Mouse (Mus musculus) midbrain, embryonic 10.5 days (tissue): ENCODE measurements at regions not wholly inside any gene's neighbourhood (a gene's known extent, or its start where the extent isn't known, plus 50 kb on each side); places are given as distances from the start of the nearest gene placed in this dataset.
"Not testable (repeated sequence)": the region's sequence is repeated elsewhere in the genome, so short reads cannot be mapped to it uniquely, and the experiment has no call there.

Experiments used
- DNase-seq: peaks from one replicate; pipeline ENCODE4 v3.0.0-alpha.2; 2017; ENCODE audit warnings: low spot score
- H3K27ac ChIP-seq: fragments of 300-500 bp; sonication (generic); replicated peaks from 2 replicates; pipeline ENCODE4 v1.5.1; 2016; ENCODE audit warnings: mild to moderate bottlenecking
- H3K27me3 ChIP-seq: fragments of 300-500 bp; sonication (generic); 2 replicates; pipeline ENCODE4 v1.6.1; 2016; ENCODE audit warnings: low read depth, mild to moderate bottlenecking; ENCODE audit not compliant: poor library complexity, severe bottlenecking
- H3K36me3 ChIP-seq: fragments of 300-500 bp; sonication (generic); 2 replicates; pipeline ENCODE4 v1.6.1; 2016; ENCODE audit warnings: mild to moderate bottlenecking, moderate library complexity
- H3K4me1 ChIP-seq: fragments of 300-500 bp; sonication (generic); 2 replicates; pipeline ENCODE4 v1.6.1; 2016
- H3K4me3 ChIP-seq: fragments of 300-500 bp; sonication (generic); 2 replicates; pipeline ENCODE4 v1.5.1; 2016; ENCODE audit warnings: mild to moderate bottlenecking, moderate library complexity
- H3K9me3 ChIP-seq: fragments of 300-500 bp; sonication (generic); replicated peaks from 2 replicates; pipeline ENCODE4 v1.6.1; 2016; ENCODE audit warnings: mild to moderate bottlenecking
- WGBS: fragments of 180-500 bp; shearing (Covaris S2); methylation state at CpG from one replicate; pipeline ENCODE4 v1.1.7; 2016; 5-methylcytosine and 5-hydroxymethylcytosine counted together

DNA sequence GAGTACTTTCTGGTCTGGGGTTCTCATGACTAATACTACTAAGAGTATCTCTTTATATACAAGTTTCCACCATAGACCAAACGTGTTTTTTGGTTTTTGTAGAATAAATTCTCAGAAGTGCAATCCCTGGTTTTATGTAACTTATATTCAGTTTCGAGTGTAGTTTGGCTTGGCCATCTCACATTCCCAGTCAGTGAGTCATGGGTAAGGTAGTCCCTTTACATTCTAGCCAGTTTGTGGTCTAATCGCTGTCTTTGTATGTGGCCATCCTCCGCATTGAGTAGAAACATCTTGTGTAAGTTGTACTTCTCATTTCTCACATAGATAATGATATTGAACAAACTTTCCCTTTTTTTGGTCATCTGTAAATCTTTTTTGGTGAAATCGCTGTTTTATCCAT is 88.3 kb downstream of the Anxa5 start:
- 89% methylated on average over 5 of the region's 5 CpGs for WGBS
- Histone ChIP-seq H3K27me3 (no peaks in the 10 kb centered on the region), H3K9me3 (no peaks in the 10 kb centered on the region), H3K4me1 (0 out of 2 replicates have a peak, but pooled peaks cover 3% of the 10 kb centered on the region), H3K4me3 (no peak overlapping the region), H3K36me3 (no peaks in the 10 kb centered on the region), H3K27ac (no peak overlapping the region)
- no peak for DNase-seq

DNA sequence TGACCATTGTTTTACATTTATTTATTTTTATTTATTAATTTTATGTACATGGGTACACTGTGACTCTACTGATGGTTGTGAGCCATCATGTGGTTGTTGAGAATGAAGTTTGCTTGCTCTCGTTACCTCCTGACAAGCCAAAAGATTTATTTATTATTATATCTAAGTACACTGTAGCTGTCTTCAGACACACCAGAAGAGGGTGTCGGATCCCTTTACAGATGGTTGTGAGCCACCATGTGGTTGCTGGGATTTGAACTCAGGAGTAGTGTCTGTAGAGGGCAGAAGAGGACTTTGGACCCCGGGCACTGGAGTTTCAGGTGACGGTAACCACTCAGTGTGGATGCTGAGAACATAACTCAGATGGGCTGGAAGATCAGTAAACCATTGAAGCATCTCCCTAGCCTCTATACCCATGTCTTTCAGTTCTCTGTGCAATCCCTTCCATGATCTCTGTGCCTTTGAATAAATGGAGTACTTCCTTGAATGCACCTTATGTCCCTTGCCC is 92.2 kb downstream of the Anxa5 start:
- H3K4me3 ChIP-seq: no peak overlapping the region
- 90% methylated on average over 4 of the region's 4 CpGs for WGBS
- no peaks in the 10 kb centered on the region for H3K9me3 ChIP-seq
- no peaks in the 10 kb centered on the region for H3K27me3 ChIP-seq
- H3K4me1 ChIP-seq: no peaks in the 10 kb centered on the region
- H3K36me3 ChIP-seq: no peaks in the 10 kb centered on the region
- DNase-seq: no peak
- H3K27ac ChIP-seq: no peak overlapping the region

DNA sequence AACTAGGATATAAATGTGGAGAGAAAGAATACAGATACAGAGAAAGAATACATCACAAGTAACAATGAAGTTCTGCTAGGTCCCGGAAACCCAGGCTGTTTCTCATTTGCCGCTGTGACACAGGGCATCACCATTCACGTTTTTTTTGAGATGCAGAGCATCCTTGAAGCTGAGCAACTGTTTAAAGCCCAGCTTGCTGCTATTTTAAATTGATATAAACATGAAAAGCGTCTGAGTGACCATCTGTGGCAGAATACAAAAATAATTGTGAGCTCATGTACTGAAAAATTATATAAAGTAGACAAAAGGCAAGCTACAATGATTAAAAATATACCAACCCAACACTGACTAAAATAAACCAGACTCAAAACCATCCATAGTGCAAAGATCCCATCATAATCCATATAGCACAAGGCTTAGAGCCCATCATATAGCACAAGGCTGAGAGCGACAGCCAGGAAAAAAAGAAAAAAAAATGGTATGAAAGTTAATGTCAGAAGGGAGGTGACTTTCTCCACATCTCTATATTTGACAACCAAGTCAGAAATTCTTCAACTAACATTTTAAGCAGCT is 94.0 kb downstream of the Anxa5 start:
- no peaks in the 10 kb centered on the region for H3K9me3 ChIP-seq
- H3K4me1 ChIP-seq: no peaks in the 10 kb centered on the region
- H3K27me3 ChIP-seq: no peaks in the 10 kb centered on the region
- no peaks in the 10 kb centered on the region for H3K36me3 ChIP-seq
- no peak overlapping the region for H3K4me3 ChIP-seq
- no peak overlapping the region for H3K27ac ChIP-seq
- 82% methylated on average over 5 of the region's 5 CpGs for WGBS
- no peak for DNase-seq

DNA sequence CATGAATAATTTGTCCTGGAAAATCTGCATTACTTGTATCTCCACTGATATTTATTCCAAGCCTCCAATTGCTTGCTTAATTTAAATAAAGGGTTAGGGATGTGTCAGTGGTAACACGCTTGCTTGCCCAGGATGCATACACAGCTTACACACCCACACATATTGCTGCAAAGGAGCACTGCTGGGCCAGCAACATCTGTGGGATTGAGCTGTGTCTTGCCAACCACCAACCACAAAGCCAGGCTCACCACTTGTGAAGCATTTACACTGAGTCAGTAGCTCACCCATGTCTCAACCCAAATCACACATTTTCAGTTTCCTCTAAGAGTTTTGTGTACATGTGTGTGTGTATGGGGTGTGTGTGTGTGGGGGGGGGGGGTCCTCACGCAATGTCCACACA is 100.0 kb downstream of the Anxa5 start:
- no peak overlapping the region for H3K27ac ChIP-seq
- H3K4me1 ChIP-seq: no peaks in the 10 kb centered on the region
- no peak for DNase-seq
- no peak overlapping the region for H3K4me3 ChIP-seq
- WGBS: 77% methylated on average over 2 of the region's 2 CpGs
- no peaks in the 10 kb centered on the region for H3K27me3 ChIP-seq
- no peaks in the 10 kb centered on the region for H3K9me3 ChIP-seq
- H3K36me3 ChIP-seq: no peaks in the 10 kb centered on the region

DNA sequence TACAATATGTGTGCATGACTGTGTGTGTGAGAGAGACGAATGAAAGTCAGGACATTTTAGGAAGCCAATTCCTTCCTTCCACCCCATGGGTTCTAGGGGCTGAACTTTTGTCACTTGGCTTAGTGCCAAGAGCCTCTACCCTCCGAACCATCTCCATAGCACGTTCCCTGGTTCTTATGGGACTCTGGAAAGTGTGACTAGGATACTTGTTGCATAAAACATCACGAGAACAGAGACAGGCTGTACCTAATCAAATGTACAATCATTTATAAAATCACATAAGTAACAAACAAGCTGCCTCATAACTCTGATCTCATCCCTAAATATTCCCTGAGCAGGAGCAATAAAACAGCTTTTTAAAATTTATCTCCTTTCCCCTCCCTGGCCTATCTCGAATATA is 100.8 kb downstream of the Anxa5 start:
- Histone ChIP-seq H3K36me3 (no peaks in the 10 kb centered on the region), H3K27ac (no peak overlapping the region)
- WGBS: 82% methylated on average over 5 of the region's 5 CpGs

DNA sequence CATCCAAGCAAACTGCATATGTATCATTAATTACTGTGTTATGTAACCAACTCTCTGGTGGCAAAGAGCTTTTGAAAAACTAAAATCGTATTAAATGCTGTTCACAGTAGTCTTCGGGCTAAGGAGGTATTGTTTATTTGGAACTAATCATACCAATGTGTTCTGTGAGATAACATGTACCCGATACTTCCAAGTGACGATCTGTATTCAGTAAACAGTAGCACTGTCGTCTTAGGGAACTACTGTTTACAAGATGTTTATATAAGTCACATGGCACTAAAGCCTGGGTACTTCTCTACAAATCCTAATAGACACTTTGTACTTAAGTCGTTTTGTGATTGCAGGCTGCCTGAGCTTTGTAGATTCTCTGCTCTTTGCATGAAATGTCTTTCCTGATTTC is 114.8 kb downstream of the Anxa5 start:
- Histone ChIP-seq H3K9me3 (no peaks in the 10 kb centered on the region), H3K27me3 (no peaks in the 10 kb centered on the region), H3K27ac (no peak overlapping the region), H3K36me3 (no peaks in the 10 kb centered on the region), H3K4me1 (no peaks in the 10 kb centered on the region), H3K4me3 (no peak overlapping the region)
- WGBS: 83% methylated on average over 6 of the region's 6 CpGs
- DNase-seq: no peak

More for the DNA sequence above, 100.8 kb downstream of the Anxa5 start:
- DNase-seq: no peak
- Histone ChIP-seq H3K9me3 (no peaks in the 10 kb centered on the region), H3K4me3 (no peak overlapping the region), H3K4me1 (no peaks in the 10 kb centered on the region), H3K27me3 (no peaks in the 10 kb centered on the region)

DNA sequence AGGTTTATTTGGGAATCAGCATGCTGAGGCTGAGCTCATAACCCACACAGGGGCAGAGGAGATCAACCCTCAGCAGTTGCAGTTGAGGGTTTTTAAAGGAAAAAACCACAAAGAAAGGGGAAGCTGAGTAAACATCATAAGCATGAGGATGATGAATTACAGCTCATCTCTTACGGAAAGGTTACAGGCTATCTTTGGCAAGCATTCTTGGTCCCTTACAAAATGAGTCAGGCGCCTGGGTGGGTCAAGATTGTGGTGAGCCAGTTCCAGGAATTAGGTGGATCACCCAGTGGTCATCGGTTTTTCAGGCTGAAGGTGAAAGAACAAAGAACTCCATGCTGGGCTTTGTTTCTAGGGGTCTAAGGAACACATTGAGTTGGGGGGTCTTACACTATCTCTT is 121.5 kb downstream of the Anxa5 start:
- H3K27ac ChIP-seq, H3K36me3 ChIP-seq, H3K4me3 ChIP-seq, H3K9me3 ChIP-seq, H3K27me3 ChIP-seq, DNase-seq: not testable (repeated sequence)
- WGBS: 96% methylated on average over 3 of the region's 3 CpGs
- peaks cover 19% of the 10 kb centered on the region for H3K4me1 ChIP-seq

DNA sequence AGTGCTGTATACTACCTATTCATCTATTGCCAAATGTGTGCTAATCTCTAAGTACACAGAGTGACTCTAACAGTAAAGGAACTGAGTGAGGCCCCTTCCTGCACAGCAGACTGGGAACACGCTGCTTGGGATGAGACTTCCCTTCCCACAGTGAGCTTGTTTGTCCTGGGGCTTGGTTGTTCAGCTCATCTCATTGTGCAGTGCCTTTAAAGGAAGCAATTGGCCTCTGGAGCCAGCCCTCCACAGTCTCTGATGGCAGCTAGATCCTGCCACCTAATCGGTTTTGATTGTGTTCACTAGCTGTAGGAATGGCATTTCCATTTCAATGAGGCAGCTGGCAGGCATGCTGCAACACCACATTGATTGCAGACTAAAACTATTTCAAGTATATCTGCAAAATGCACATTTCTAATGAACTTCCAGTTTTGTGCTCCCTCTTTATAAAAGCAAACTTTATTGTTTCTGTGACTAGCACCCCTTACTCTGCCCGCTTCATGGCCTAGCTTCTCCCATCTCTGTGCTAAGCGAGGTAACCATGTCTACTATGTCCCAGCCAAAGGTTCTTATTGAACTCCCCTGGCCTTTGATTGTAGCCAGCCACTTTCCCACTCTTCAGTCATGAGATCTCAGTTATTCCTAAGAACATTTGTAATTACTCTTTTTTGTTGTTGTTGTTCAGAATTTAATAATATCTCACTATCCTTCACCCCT is 123.5 kb downstream of the Anxa5 start:
- WGBS: 32% methylated on average over 4 of the region's 4 CpGs
- DNase-seq: peak; percentile 40
- H3K27me3 ChIP-seq: no peaks in the 10 kb centered on the region
- peaks cover 19% of the 10 kb centered on the region for H3K4me1 ChIP-seq
- no peak overlapping the region for H3K4me3 ChIP-seq
- H3K9me3 ChIP-seq: peaks cover 8% of the 10 kb centered on the region; the same call in 1 of the 2 replicates
- no peaks in the 10 kb centered on the region for H3K36me3 ChIP-seq
- peak overlapping the region; percentile 68 for H3K27ac ChIP-seq

DNA sequence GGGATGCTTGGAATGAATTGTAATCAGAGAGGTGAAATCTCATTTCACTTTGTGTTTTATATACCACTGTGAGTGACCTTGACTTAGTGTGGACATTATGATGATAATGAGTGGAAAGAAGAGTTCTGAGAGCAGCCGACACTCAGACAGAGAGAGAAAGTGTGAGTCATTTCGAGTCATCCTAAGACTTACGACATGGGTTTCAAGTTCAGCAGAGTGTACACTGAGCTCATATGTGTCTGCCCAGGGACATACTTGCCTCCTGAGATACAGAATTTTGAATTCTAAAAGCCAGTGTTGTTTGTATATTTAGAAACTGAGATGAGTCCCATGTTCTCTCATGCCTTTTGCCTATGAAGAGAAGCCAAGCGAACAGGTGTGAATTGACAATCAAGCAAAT is 126.6 kb downstream of the Anxa5 start:
- 87% methylated on average over 4 of the region's 4 CpGs for WGBS

DNA sequence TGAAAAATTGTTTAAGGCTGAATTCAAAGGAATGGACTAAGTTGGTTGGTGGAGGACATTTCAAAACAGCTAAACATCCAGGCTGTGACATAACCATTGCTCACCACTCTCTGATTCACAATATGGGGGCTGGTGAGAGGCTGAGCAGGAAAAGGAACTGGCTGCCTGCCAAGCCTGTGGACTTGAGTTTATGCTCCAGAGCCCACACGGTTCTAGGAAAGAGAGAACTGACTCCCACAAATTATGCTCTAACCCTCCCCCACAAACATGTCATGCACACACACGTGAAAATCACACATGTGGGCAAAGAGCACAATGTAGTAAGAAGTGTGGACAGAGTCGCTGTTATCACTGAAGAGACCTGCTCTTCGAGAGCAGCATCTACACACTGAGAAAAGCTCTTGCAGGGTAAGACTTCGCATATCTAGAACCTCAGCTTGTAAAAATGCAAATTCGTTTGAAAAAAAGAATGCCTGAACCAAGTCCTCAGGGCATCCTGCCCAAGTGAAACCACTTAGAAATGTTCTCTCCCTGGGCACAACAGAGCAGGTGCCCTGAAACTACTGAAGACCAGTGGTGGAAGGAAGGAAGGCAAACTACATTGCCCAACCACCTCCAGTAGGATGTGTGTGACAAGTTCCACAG is 118.9 kb upstream of the Qrfpr start:
- no peaks in the 10 kb centered on the region for H3K27me3 ChIP-seq
- 84% methylated on average over 6 of the region's 6 CpGs for WGBS

More for the DNA sequence above, 126.6 kb downstream of the Anxa5 start:
- Histone ChIP-seq H3K9me3 (peaks cover 4% of the 10 kb centered on the region; the same call in 1 of the 2 replicates), H3K27me3 (no peaks in the 10 kb centered on the region), H3K4me3 (no peak overlapping the region), H3K4me1 (peaks cover 19% of the 10 kb centered on the region), H3K27ac (no peak overlapping the region), H3K36me3 (no peaks in the 10 kb centered on the region)
- DNase-seq: no peak

DNA sequence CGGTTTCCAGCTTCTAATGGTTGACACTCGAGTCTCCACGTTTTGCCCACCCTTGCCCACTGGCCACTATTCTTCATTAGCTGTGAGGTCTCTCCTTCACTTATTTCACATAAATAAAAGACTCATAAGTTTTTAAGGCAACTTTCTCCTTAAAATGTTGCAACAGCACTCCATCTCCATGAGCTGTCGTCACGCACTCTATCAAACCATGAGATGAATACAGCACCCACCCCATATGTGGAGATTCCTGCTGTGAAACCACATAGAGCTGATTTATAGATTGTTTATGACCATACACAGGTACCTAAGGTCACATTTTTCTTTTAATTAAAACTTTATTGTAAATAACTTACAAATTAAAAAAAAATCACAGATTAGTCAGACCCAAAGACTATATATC is 117.5 kb upstream of the Qrfpr start:
- no peaks in the 10 kb centered on the region for H3K9me3 ChIP-seq
- no peaks in the 10 kb centered on the region for H3K27me3 ChIP-seq
- 92% methylated on average over 5 of the region's 5 CpGs for WGBS
- H3K36me3 ChIP-seq: no peaks in the 10 kb centered on the region
- no peak overlapping the region for H3K4me3 ChIP-seq
- DNase-seq: no peak
- H3K27ac ChIP-seq: no peak overlapping the region
- no peaks in the 10 kb centered on the region for H3K4me1 ChIP-seq

More for the DNA sequence above, 118.9 kb upstream of the Qrfpr start:
- Histone ChIP-seq H3K4me3 (no peak overlapping the region), H3K27ac (no peak overlapping the region), H3K4me1 (no peaks in the 10 kb centered on the region), H3K9me3 (no peaks in the 10 kb centered on the region), H3K36me3 (no peaks in the 10 kb centered on the region)
- DNase-seq: no peak

DNA sequence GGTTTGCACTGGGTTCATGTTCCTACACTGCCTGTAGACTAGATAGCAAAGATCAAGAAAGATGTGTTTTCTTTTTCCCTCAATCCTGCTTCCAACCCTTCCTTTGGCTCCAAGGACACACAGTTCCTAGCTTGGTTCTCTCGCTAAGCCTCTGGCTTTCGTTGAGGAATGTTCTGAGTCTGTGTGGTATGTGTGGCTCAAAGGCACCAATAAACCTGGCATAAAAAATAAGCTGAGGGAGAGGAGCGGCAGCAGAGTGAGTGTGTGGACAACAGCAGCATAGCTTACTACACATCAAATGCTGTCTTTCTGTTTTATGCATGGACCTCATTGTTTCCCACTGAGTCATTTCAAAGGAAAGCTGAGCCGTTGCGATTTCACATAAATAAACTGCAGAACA is 112.2 kb upstream of the Qrfpr start:
- Histone ChIP-seq H3K4me1 (no peaks in the 10 kb centered on the region), H3K27me3 (no peaks in the 10 kb centered on the region), H3K27ac (no peak overlapping the region), H3K36me3 (no peaks in the 10 kb centered on the region), H3K4me3 (no peak overlapping the region), H3K9me3 (no peaks in the 10 kb centered on the region)
- DNase-seq: no peak
- WGBS: 79% methylated on average over 5 of the region's 5 CpGs

DNA sequence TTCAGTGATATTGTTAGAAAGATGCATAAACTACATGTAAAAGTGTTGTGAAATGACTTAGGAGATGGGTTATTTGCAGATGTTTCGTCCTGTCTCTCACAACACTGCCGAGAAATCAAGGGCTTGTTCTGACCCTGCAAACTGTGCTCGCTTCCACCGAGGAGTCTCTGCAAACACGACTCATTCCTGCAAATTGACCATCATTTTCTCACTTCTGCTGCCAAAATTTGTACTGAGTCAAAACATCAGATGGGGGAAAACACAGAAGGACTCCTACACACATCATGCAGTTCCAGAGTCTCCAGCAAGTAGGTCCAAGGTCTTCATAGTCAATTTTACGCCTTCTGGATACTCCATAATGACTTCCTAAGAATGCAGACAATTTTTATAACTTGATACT is 109.9 kb upstream of the Qrfpr start:
- Histone ChIP-seq H3K4me3 (no peak overlapping the region), H3K4me1 (no peaks in the 10 kb centered on the region), H3K27ac (no peak overlapping the region), H3K27me3 (no peaks in the 10 kb centered on the region), H3K9me3 (no peaks in the 10 kb centered on the region), H3K36me3 (no peaks in the 10 kb centered on the region)
- 94% methylated on average over 6 of the region's 6 CpGs for WGBS
- DNase-seq: no peak
